Mouse (Mus musculus): ENCODE measurements around the gene Sec11a. TPM values are rescaled to one million over a fixed set of nuclear protein-coding genes. Genes with fewer than 3 reads are reported as not detected.

Sec11a gene
- 50.2 TPM for polyA plus RNA-seq (2015; fragmentation: Illumina TruSeq; extraction: RNeasy Lipid Tissue Mini Kit (QIAGEN cat#74804); ENCODE audit: low read depth, low replicate concordance)

DNA sequence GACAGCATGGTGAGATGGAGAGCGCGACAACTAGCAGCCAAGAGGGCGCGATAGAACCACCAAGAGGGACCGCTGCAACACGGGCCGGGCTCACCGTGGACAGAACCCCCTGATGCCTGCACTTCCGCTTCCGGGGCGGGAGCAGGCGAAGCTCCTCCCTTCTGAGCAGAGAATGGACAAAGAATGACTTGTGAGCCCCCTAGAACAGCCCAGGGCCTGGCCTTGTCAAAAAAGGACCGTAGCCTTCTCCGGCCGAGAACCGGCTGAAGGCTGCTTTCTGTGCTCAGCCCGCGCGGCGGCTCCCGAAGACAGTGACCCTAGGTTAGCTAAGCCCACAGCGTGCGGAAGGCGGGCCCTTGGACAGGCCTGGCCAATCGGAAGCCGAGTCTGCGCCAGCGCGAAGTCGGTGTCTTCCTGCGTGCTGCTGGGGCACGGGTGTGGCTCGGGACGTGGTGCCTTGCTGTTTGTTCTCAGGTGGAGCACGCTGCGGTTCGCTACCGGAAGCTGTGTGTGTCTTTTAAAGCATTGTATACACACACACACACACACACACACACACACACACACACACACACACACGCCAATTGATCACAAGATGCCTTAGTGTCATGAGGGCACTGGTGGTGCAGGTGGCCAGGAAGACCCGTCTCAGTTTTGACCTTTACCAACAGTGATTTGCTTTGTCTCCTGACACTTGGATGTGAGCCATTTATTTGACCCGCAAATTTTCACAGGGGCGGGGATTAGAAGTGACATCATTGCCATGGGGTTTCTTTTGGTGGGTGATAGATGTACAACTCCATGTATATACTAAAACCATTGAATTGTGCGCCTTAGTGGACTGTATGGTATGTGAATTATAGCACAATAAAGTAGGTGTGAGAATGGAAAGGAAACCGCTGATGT lies at the start of gene Sec11a:
Gene Sec11a (minus strand): TSS at position 336 of the 906 bp plus-strand sequence.

DNA sequence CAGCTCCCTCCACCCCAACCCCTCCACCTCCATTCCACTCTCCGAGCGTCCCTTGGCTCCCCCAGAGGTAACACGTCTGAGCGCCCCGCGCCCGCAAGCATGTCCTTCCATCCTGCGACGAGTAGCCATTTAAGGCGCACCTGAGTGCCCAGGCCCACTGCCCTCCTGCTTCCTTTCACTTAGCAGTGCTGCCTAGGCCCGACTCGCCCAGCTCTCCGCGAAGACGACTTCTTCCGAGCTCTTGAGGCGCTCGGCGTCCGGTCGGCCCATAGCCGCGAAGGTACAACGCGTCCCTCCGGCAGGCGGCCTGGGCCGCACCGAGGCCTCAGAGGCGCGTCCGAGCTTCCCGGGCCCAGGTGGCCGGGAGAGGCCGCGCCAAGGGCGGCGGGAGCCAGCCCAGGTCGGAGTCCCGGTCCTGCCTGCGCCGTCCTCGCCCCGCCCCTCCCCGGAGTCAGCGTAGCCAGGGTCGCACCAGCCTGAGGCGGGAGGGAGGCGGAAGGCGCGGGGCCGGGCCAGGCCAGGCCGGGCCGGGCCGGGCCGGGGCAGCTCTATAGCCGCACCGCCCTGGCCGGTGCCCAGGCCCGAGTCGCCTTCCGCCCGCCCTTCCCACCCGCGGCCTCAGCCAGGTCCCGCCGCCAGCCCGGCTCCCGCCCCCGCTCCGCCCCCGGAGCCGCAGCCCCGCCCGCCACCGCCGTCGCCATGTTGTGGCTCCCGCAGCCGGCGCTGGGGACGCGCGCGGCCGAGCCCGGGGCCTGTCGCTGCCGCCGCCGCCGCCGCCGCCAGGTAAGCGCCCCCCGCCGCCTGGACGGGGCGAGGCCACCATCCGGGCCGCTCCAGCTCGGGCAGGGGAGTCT lies 45.6 kb upstream of the Sec11a start, which contains the start of gene Zfp592:
Gene Zfp592 (plus strand): TSS at position 702 of the 854 bp plus-strand sequence.

DNA sequence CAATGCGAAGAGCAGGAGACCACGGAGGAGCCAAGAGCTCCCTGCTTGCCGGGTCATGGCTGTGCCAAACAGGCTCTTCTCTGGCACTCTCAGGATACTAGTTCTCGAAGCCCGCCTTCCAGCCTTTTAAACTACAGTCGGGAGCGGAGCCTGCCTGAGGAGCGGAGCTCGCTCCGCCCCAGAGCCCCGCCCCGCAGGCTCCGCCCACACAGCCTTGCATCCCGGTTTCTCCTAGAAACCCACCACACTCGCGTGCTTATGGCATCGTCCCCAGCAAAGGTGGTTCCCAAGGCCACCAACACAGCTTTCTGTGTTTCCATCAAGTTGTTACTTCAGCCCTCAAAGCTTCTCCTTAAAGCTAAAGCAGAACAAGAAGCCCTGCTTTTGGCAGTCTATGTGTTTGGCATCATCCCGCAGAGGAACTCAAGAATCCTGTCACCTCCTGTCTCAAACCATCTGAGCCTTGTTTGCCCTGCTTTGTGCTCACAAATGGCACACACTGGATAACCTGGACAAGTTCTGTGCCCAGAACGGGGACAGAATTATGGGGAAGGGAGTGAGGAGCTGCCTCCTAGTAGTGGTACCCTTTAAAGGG lies 42.6 kb downstream of the Sec11a start, which contains the start of gene Nmb:
Gene Nmb (minus strand): TSS at position 156 of the 595 bp plus-strand sequence.

DNA sequence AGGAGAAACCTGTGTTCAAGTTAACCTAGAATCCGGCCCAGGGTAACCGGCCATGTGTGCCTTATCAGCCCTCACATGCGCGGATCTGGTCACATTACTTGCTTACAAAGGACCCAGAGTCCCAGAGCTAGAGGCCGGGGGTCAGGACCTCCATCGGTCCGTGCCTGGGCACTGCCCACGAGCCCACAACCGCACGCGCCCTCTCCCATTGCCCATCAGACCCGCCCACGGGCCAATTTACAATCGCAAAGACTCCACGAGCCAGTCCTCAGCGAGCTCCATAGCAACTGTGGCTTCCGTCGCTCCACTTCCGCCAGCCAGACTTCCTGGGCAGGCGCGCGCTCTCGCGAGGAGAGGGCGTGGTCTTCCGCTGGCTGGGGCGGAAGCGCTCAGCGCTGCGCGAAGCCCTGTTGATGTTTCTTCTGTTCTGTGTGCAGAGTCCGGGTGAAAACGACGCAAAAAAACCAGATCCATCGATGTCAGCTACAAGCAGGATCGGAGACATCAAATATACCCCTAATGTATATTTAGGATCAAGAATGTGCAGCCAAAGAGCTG lies 46.6 kb downstream of the Sec11a start, which contains the start of gene Wdr73:
Gene Wdr73 (minus strand): TSS at position 326 of the 558 bp plus-strand sequence.

DNA sequence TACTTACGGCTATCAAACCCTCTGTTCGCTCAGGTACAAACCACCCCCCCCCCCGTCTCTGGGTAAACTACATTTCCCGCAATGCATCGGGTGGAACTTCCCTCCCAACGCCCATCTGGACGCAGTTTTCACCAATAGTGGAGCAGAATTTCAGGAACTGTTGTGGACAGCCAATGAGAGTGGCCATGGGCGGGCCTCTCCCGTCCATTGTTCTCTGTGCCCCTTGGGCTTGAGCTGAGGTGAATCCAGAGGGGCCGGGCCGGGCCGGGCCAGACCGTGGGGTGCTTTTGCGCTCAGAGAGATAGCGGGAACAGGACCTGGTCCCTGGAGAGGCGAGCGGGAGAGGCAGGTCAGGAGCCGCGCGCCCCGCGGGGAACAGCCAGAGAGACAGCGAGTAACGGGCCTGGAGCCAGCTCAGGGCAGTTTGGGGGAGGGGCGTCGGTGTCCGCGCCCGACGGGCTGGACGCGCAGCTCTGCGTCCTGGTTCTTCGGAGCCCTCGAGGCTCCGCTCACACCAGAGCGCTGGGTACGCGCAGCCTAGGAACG lies 86.8 kb downstream of the Sec11a start, which contains the start of gene Zscan2:
Gene Zscan2 (plus strand): TSS at position 192 of the 546 bp plus-strand sequence.

Other genes with a start within 250 kb of the Sec11a start
- 11.7 TPM for gene Iqgap1, start 121.8 kb downstream of the Sec11a start, polyA plus RNA-seq (2015; fragmentation: Illumina TruSeq; extraction: RNeasy Lipid Tissue Mini Kit (QIAGEN cat#74804); ENCODE audit: low read depth, low replicate concordance)
- 10.0 TPM for gene Zscan2, start 86.9 kb downstream of the Sec11a start, polyA plus RNA-seq (2015; fragmentation: Illumina TruSeq; extraction: RNeasy Lipid Tissue Mini Kit (QIAGEN cat#74804); ENCODE audit: low read depth, low replicate concordance)
- 33.5 TPM for gene Wdr73, start 46.5 kb downstream of the Sec11a start, polyA plus RNA-seq (2015; fragmentation: Illumina TruSeq; extraction: RNeasy Lipid Tissue Mini Kit (QIAGEN cat#74804); ENCODE audit: low read depth, low replicate concordance)
- 10.4 TPM for gene Nmb, start 42.7 kb downstream of the Sec11a start, polyA plus RNA-seq (2015; fragmentation: Illumina TruSeq; extraction: RNeasy Lipid Tissue Mini Kit (QIAGEN cat#74804); ENCODE audit: low read depth, low replicate concordance)
- gene Zfp592, start 45.9 kb upstream of the Sec11a start, polyA plus RNA-seq (2015; fragmentation: Illumina TruSeq; extraction: RNeasy Lipid Tissue Mini Kit (QIAGEN cat#74804); ENCODE audit: low read depth, low replicate concordance): 10.2 TPM
- gene Alpk3, start 109.8 kb upstream of the Sec11a start, polyA plus RNA-seq (2015; fragmentation: Illumina TruSeq; extraction: RNeasy Lipid Tissue Mini Kit (QIAGEN cat#74804); ENCODE audit: low read depth, low replicate concordance): 0.37 TPM
- 0.19 TPM for gene Slc28a1, start 167.0 kb upstream of the Sec11a start, polyA plus RNA-seq (2015; fragmentation: Illumina TruSeq; extraction: RNeasy Lipid Tissue Mini Kit (QIAGEN cat#74804); ENCODE audit: low read depth, low replicate concordance)

Measured in brain, adult 10 weeks (tissue).